Mouse (Mus musculus) G1E (cell line): ENCODE measurements around the gene Pgbd5.

Experiments
- CTCF ChIP-seq: IDR thresholded peaks from 2 replicates; pipeline ENCODE4 v1.5.1; 2012; ENCODE audit warnings: low read depth, low read length, inconsistent platforms, mixed read lengths
- GATA1 ChIP-seq: IDR thresholded peaks from 2 replicates; pipeline ENCODE4 v1.6.1; 2012; ENCODE audit warnings: borderline replicate concordance, low read length, inconsistent platforms, mixed read lengths
- TAL1 ChIP-seq: conservative IDR thresholded peaks from 2 replicates; pipeline ENCODE4 v1.6.1; 2012; ENCODE audit warnings: low read depth, low read length, inconsistent platforms, mixed read lengths

DNA sequence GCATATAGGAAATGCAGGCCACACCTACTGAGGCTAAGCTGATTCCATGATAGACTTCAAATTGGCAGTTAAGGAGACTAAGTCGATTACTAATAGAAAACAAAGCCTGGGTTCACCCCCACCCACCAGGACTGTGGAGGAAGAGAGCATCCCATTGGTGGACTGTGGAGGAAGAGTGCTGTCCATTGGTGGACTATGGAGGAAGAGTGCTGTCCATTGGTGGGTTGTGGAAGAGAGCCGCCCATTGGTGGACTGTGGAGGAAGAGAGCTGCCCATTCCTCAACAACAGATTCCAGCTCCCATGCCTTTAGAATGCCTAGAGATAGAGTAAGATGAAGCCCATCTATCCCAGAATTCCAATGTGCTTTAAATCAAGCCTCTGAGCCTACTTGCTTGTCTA lies 42.9 kb downstream of the Pgbd5 start:
- no peak for TF ChIP-seq CTCF
- no peak for TF ChIP-seq TAL1
- no peak for TF ChIP-seq GATA1
